ENCODE assay signal across 12 mouse cellular contexts in genomic region chr19:12498941-12499340, GRCm38 (mm10). TPM values are rescaled to one million over a fixed set of nuclear protein-coding genes. Genes with fewer than 3 reads are reported as not detected.
A peak's percentile ranks its signal among the peaks of the same experiment; 100 is the strongest.
DNase-seq lines count a peak whose midpoint lies in the region; ATAC-seq and TF ChIP-seq lines count a peak whose summit lies in the region.
"Had no signal": no experiment of that assay in that cellular context is flagged by ENCODE, and none has a peak within 500 bp of the region (broad histone marks: within the 10 kb centered on the region; RNA-seq: fewer than 3 reads in every experiment).

No protein-coding gene starts in this region.

- peak overlapping the region; percentile 92 for H3K4me2 ChIP-seq in limb, embryonic 13.5 days (replicated peaks)
- peak overlapping the region; percentile 78 for H3K4me2 ChIP-seq in forebrain, embryonic 16.5 days (ENCODE audit: low read length)
- H3K4me2 ChIP-seq in limb, embryonic 14.5 days (replicated peaks; ENCODE audit: low read depth, low read length, severe bottlenecking): peak overlapping the region; percentile 5; the same call in 1 of the 2 replicates
- peak overlapping the region; percentile 81 for H3K4me2 ChIP-seq in stomach, embryonic 14.5 days (replicated peaks; ENCODE audit: low read depth, low read length)

- H3K27me3 ChIP-seq in limb, embryonic 13.5 days: peaks cover 12% of the 10 kb centered on the region
- H3K27me3 ChIP-seq in limb, embryonic 10.5 days (ENCODE audit: low read depth, poor library complexity, severe bottlenecking): peaks cover 22% of the 10 kb centered on the region
- no peaks in the 10 kb centered on the region for H3K27me3 ChIP-seq in forebrain, embryonic 16.5 days (replicated peaks; ENCODE audit: control insufficient read depth, insufficient read depth, low read length)
- 0 out of 2 replicates have a peak, but pooled peaks cover 7% of the 10 kb centered on the region for H3K27me3 ChIP-seq in limb, embryonic 14.5 days (ENCODE audit: control insufficient read depth, insufficient read depth, low read length)
- H3K27me3 ChIP-seq in stomach, embryonic 14.5 days (ENCODE audit: control insufficient read depth, insufficient read depth, low read length): no peaks in the 10 kb centered on the region
- H3K27me3 ChIP-seq: Patski had no signal

- no peak for TF ChIP-seq POLR2A in limb, embryonic 14.5 days (IDR thresholded peaks at IDR 0.05; ENCODE audit: borderline replicate concordance, extremely low read depth, insufficient read depth, insufficient read length)

- H3K27ac ChIP-seq in limb, embryonic 13.5 days: no peak overlapping the region
- H3K27ac ChIP-seq in limb, embryonic 10.5 days: no peak overlapping the region
- no peak overlapping the region for H3K27ac ChIP-seq in forebrain, embryonic 16.5 days (ENCODE audit: low read length)
- H3K27ac ChIP-seq in limb, embryonic 14.5 days (replicated peaks; ENCODE audit: low read depth, low read length): no peak overlapping the region
- no peak overlapping the region for H3K27ac ChIP-seq in stomach, embryonic 14.5 days (ENCODE audit: low read length)

- peaks cover 11% of the 10 kb centered on the region for H3K4me1 ChIP-seq in limb, embryonic 13.5 days
- H3K4me1 ChIP-seq in limb, embryonic 10.5 days: peaks cover 12% of the 10 kb centered on the region
- H3K4me1 ChIP-seq in forebrain, embryonic 16.5 days (replicated peaks; ENCODE audit: control insufficient read depth, insufficient read depth, low read length): peaks cover 25% of the 10 kb centered on the region
- H3K4me1 ChIP-seq in limb, embryonic 14.5 days (ENCODE audit: control insufficient read depth, insufficient read depth, low read length): peaks cover 7% of the 10 kb centered on the region; the same call in 1 of the 2 replicates
- 0 out of 2 replicates have a peak, but pooled peaks cover 4% of the 10 kb centered on the region for H3K4me1 ChIP-seq in stomach, embryonic 14.5 days (ENCODE audit: control insufficient read depth, insufficient read depth, low read length)

- H3K36me3 ChIP-seq in limb, embryonic 13.5 days: no peaks in the 10 kb centered on the region
- H3K36me3 ChIP-seq in limb, embryonic 10.5 days: no peaks in the 10 kb centered on the region
- H3K36me3 ChIP-seq in forebrain, embryonic 16.5 days (ENCODE audit: control insufficient read depth, insufficient read depth): no peaks in the 10 kb centered on the region
- H3K36me3 ChIP-seq in limb, embryonic 14.5 days (ENCODE audit: control insufficient read depth, insufficient read depth, low read length): no peaks in the 10 kb centered on the region
- no peaks in the 10 kb centered on the region for H3K36me3 ChIP-seq in stomach, embryonic 14.5 days (ENCODE audit: control insufficient read depth, insufficient read depth, low read length)

- no peak overlapping the region for H3K4me3 ChIP-seq in limb, embryonic 13.5 days
- no peak overlapping the region for H3K4me3 ChIP-seq in limb, embryonic 10.5 days
- no peak overlapping the region for H3K4me3 ChIP-seq in forebrain, embryonic 16.5 days (replicated peaks; ENCODE audit: low read length)
- H3K4me3 ChIP-seq in limb, embryonic 14.5 days (replicated peaks; ENCODE audit: low read length): no peak overlapping the region
- H3K4me3 ChIP-seq in stomach, embryonic 14.5 days (ENCODE audit: low read depth, low read length): peak overlapping the region; percentile 75; the same call in 1 of the 2 replicates

- ATAC-seq in limb, embryonic 13.5 days (ENCODE audit: low FRiP score, low read depth): no peak
- no peak for ATAC-seq in forebrain, embryonic 16.5 days
- no peak for ATAC-seq in limb, embryonic 14.5 days (ENCODE audit: low FRiP score, low read depth)
- no peak for ATAC-seq in stomach, embryonic 14.5 days (ENCODE audit: insufficient number of reproducible peaks, insufficient read depth, low FRiP score, low read depth)
- ATAC-seq: Patski had no signal

- no peak for DNase-seq in limb, embryonic 10.5 days (ENCODE audit: low spot score)
- DNase-seq in limb, embryonic 14.5 days (ENCODE audit: low spot score): peak; percentile 21
- DNase-seq in adrenal gland, postnatal 4 days (ENCODE audit: low spot score in 2 of 2): no peak
- DNase-seq in testis, postnatal 14 days (ENCODE audit: low spot score): no peak
- DNase-seq in cerebellum, adult 18-20 months: no peak
- DNase-seq: adrenal gland, postnatal 14 days; cerebellum, adult 2 months; right cerebral cortex, adult 18-20 months had no signal

- no peak overlapping the region for H3K9ac ChIP-seq in limb, embryonic 13.5 days
- H3K9ac ChIP-seq in forebrain, embryonic 16.5 days (replicated peaks; ENCODE audit: low read depth, low read length): no peak overlapping the region
- H3K9ac ChIP-seq in limb, embryonic 14.5 days (ENCODE audit: low read depth, low read length, severe bottlenecking): no peak overlapping the region
- H3K9ac ChIP-seq in stomach, embryonic 14.5 days (replicated peaks; ENCODE audit: low read depth, low read length): no peak overlapping the region

- H3K9me3 ChIP-seq in limb, embryonic 13.5 days: no peaks in the 10 kb centered on the region
- no peaks in the 10 kb centered on the region for H3K9me3 ChIP-seq in limb, embryonic 10.5 days (replicated peaks)
- H3K9me3 ChIP-seq in forebrain, embryonic 16.5 days (ENCODE audit: control insufficient read depth, low read length): no peaks in the 10 kb centered on the region
- H3K9me3 ChIP-seq in limb, embryonic 14.5 days (ENCODE audit: control insufficient read depth, low read length): no peaks in the 10 kb centered on the region
- H3K9me3 ChIP-seq in stomach, embryonic 14.5 days (ENCODE audit: control insufficient read depth, low read depth, low read length): no peaks in the 10 kb centered on the region

- WGBS in limb, embryonic 13.5 days: 75% methylated on average over 1 of the region's 1 CpGs
- 73% methylated on average over 1 of the region's 1 CpGs for WGBS in limb, embryonic 10.5 days
- 63% methylated on average over 1 of the region's 1 CpGs for WGBS in forebrain, embryonic 16.5 days
- WGBS in limb, embryonic 14.5 days: 100% methylated on average over 1 of the region's 1 CpGs
- WGBS in stomach, embryonic 14.5 days: 100% methylated on average over 1 of the region's 1 CpGs

RNA-seq across cellular contexts. Expression of gene Dtx4, which starts 2.3 kb away (rescaled TPM):
- 5.2 and 5.8 TPM in 2 replicates for polyA plus RNA-seq in limb, embryonic 13.5 days (2015; fragmentation: Nextera tagmentation; extraction: Ambion mirVana)
- polyA plus RNA-seq in limb, embryonic 10.5 days (2016; fragmentation: Nextera tagmentation; extraction: Ambion mirVana): 1.8 and 2.3 TPM in 2 replicates
- 20.3 and 21.3 TPM in 2 replicates for polyA plus RNA-seq in forebrain, embryonic 16.5 days (2015; fragmentation: Nextera tagmentation; extraction: Ambion mirVana)
- polyA plus RNA-seq in limb, embryonic 14.5 days (2012; rRNA removed): 10.3 and 10.6 TPM in 2 replicates
- 10.4 TPM in 2 replicates for polyA plus RNA-seq in limb, embryonic 14.5 days (2014; fragmentation: Nextera tagmentation; extraction: Ambion mirVana)
- 18.9 and 20.2 TPM in 2 replicates for polyA plus RNA-seq in stomach, embryonic 14.5 days (2014; fragmentation: Nextera tagmentation; extraction: Ambion mirVana)
- total RNA-seq in adrenal gland, postnatal 4 days (2021): 10 to 100 TPM; 32.1 to 33.4 TPM

RNA-seq across cellular contexts. Expression of gene Mpeg1, which starts 38.4 kb away (rescaled TPM):
- polyA plus RNA-seq in limb, embryonic 13.5 days (2015; fragmentation: Nextera tagmentation; extraction: Ambion mirVana): 0.50 TPM in 2 replicates
- 0.05 and 0.08 TPM in 2 replicates for polyA plus RNA-seq in limb, embryonic 10.5 days (2016; fragmentation: Nextera tagmentation; extraction: Ambion mirVana)
- polyA plus RNA-seq in forebrain, embryonic 16.5 days (2015; fragmentation: Nextera tagmentation; extraction: Ambion mirVana): 0.39 and 0.47 TPM in 2 replicates
- polyA plus RNA-seq in limb, embryonic 14.5 days (2012; rRNA removed): 3.5 and 3.6 TPM in 2 replicates
- polyA plus RNA-seq in limb, embryonic 14.5 days (2014; fragmentation: Nextera tagmentation; extraction: Ambion mirVana): 0.92 and 1.00 TPM in 2 replicates
- 1.3 and 1.4 TPM in 2 replicates for polyA plus RNA-seq in stomach, embryonic 14.5 days (2014; fragmentation: Nextera tagmentation; extraction: Ambion mirVana)
- total RNA-seq in adrenal gland, postnatal 4 days (2021): 10 to 100 TPM; 22.3 to 23.5 TPM

RNA-seq across cellular contexts. Expression of gene Fam111a, which starts 46.6 kb away (rescaled TPM):
- polyA plus RNA-seq in limb, embryonic 13.5 days (2015; fragmentation: Nextera tagmentation; extraction: Ambion mirVana): 17.5 and 19.3 TPM in 2 replicates
- polyA plus RNA-seq in limb, embryonic 10.5 days (2016; fragmentation: Nextera tagmentation; extraction: Ambion mirVana): 11.5 and 15.4 TPM in 2 replicates
- polyA plus RNA-seq in forebrain, embryonic 16.5 days (2015; fragmentation: Nextera tagmentation; extraction: Ambion mirVana): 7.7 and 9.8 TPM in 2 replicates
- polyA plus RNA-seq in limb, embryonic 14.5 days (2012; rRNA removed): 11.0 and 17.1 TPM in 2 replicates
- polyA plus RNA-seq in limb, embryonic 14.5 days (2014; fragmentation: Nextera tagmentation; extraction: Ambion mirVana): 23.8 and 25.1 TPM in 2 replicates
- 22.7 and 23.5 TPM in 2 replicates for polyA plus RNA-seq in stomach, embryonic 14.5 days (2014; fragmentation: Nextera tagmentation; extraction: Ambion mirVana)
- 10 to 100 TPM; 13.3 to 16.9 TPM for total RNA-seq in adrenal gland, postnatal 4 days (2021)

Comparison
In these comparisons a context has a peak if more than half of its experiments do, and no peak if none do; other contexts are left out.
1. H3K4me2 ChIP-seq: peak in every context shown above with its lines; median percentile 92 in limb, embryonic 13.5 days; 81 in stomach, embryonic 14.5 days; 78 in forebrain, embryonic 16.5 days; 5 in limb, embryonic 14.5 days.